Mouse (Mus musculus) MEL-GATA-1-ER (cell line): ENCODE results near the gene Tradd.

Experiments
- DNase-seq: peaks from one replicate; pipeline ENCODE4 v3.0.0-alpha.2; 2012; ENCODE audit warnings: low read depth; ENCODE audit errors: extremely low read depth

The Tradd gene

DNA sequence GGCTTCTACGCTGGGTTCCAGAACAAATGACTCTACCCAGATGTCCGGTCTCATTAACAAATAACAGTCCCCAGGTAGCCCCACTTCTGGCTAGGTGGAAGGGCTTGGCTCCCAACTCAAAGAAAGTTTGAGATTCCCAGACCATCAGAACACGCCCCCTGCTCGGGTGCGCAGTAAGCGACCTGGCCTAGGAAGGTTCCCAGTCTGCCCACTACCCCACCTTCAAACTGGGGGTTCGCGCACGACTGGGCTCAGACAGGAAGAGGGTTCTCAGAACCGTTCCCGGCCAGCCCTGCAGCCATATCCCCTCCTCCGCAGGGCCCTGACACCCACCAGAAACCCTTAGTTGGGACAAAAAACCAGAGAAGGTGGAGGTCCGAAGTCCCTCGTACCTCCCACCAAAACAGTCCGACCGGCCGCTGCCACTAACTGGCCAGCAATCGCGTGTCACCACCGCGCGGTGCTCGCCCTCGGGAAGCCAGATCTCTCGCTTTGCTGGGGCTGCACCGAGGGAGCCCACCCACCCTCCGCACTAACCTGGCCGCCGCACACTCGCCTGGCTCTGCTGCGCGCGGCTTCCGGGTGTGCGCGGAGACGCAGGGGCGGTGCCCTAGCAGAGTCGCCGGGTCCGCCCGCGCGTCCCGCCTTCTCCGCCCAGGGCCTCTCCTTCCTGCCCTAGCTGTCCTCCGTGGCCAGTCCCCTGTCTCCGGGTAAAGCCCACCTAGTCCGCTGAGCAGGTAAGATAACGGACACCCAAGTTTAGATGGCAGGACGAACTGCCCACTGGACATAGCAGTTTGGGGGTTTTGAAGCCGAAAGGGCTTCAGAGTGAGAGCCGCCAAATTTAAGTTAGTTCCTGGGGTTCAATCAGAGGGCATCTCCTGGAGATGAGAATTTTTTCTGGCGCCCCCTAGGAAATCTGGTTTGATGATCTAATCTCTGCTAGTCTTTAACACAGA is at the start of gene Tradd, which contains the start of gene Fbxl8:
Gene Tradd, minus strand, starts transcription at position 586 of the 959 bp plus-strand sequence.
Gene Fbxl8, plus strand, starts transcription at position 625 of the 959 bp plus-strand sequence.
- DNase-seq: peak; percentile 25

DNA sequence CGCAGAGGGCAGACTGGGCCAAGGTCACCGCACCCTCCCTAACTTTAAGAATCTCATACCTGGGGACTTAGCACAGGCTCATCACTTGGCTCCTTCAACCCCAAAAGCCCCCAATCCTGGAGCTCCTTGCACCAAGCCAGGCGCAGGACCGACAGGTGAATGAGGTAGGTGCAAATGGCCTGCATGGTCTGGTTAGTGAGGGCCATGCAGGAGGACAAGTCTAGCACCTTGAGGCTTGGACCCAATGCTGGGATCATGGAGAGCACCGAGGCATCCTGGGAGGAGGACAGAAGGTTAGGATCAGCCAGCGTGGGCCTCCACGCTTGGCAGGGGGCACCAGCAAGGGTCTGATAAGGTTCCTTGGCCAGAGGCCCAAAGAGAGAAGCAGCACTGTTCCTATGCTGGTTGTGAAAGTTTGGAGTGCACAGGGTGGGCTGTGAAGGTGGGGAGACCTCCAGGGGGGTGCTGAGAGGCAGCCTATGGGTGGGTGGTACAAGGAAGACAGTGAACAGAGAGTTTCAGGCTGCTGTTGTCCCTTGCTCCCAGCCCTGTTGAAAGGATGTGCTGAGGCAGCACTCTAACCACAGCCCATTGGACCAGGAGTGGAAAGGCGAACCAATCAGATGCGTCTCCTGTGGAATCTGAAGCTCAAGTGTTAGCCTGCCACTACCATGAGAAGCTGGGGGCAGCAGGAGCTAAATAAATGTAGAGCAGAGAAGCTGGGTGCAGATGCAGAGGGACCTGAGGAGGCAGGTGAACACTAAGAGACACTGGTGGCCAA is 49.4 kb upstream of the Tradd start:
- DNase-seq: no peak

DNA sequence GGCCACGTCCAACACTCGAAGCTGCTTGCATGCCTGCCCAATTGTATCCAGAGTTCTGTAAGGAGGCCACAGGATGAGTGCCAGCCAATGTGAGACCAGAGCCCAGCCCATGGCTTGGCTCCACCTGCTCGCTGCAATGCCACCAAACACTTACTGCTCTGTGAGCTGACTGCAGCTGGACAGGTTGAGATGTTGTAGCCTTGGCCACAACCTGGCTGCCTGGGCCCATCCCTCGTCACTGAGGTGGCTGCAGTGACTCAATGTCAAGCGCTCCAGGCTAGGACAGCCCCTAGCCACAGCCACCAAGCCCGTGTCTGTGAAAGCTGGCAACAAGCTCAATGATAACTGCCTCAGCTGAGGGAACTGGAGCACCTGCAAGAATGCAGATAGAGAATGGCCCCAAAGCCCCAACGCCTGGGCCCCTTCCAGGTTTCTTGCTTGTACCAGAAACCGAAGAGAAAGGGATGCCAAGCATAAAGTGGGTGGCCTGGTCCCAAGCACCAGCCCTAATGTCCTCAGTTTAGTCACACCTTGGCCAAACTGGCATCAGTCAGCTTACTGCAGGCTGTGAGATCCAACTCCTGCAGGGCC is 48.6 kb upstream of the Tradd start:
- DNase-seq: no peak

DNA sequence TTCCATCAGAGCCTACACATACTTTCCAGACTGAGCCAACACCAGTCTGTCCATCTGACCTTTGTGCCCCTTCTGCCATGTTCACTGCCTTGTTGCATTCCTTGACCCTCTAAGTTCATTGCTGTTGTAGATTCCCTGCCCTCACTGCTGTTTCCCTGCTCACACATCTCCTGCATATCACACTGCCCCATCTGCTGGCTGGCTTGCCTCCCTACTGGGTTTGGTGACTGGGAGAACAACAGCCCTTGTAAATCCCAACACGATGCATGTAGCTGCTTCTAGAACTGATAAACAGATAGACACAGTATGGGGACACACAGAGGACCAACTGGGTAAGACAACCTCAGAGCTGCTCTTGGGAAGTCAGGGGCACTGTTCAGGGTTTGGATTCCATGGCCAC is 47.3 kb upstream of the Tradd start:
- no peak for DNase-seq

DNA sequence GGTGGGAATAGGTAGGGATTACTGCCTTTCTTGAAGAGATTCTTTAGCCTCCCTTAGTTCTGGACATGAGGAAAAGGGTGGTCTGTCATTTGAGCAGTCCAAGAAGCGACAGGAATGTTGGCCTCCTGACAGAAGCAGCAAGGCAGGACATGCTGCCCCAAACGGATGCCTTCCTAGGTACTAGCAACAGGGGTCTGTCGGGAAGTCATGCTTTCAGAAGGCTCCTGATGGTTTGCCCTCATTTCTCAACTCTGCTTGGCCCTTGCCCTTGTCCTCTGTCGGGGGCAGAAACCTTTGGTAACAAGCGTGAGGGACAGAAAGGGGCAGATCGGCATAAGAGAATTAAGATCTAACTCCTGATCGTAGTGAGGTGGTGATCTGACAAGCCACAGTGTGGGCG is 45.7 kb upstream of the Tradd start:
- no peak for DNase-seq

DNA sequence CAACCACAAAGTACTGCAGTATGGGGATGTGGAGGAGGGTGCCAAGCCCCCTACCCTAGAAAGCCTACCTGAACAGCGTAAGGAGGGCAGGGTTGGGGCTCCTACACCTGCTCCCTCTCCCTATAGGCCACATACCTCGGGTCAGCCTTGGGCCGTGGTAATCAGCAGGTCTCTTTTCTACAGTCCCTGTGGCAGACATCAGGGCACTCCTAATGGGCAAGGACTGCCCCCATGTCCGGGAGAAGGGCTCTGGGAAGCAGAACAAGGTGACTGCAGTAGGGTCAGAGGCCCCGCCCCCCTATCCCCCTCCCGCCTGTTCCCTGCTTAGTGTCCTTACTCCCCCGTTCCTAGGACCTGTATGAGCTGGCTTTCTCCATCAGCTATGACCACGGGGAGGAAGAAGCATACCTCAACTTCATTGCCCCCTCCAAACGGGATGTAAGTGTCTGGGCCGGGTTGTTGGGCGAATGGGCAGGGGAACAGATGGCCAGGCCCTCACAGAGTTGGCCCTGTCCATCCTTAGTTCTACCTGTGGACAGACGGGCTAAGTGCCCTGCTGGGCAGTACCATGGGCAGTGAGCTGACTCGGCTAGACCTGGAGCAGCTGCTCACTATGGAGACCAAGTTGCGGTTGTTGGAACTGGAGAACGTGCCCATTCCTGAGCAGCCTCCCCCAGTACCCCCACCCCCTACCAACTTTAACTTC is 44.9 kb upstream of the Tradd start:
- DNase-seq: no peak

DNA sequence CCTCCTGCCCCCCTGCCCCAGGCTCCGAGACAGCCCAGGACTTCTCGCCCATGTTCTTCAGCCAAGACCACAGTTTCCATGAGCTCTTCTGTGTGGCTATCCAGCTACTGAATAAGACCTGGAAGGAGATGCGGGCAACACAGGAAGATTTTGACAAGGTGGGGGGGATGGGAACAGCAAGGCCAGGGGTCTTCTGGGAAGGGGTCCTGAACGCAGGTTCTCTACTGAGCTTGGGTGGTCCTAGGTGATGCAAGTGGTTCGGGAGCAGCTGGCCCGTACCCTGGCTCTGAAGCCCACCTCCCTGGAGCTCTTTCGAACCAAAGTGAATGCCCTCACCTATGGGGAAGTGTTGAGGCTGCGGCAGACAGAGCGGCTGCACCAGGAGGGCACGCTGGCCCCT is 44.0 kb upstream of the Tradd start:
- DNase-seq: no peak

DNA sequence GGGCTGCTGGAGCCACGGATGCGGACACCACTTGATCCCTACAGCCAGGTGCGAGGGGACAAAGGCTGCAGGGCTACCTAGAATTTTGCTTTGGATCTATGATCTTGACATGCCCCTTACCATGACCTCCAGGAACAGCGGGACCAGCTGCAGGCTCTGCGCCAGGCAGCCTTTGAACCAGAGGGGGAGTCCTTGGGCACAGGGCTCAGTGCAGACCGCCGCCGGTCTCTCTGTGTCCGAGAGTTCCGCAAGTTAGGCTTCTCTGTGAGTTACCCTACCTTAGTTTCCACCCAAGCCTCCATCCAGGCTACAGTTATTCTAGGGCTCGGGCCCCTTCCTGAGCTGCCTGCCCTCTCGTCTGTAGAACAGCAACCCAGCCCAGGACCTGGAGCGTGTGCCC is 43.3 kb upstream of the Tradd start:
- no peak for DNase-seq

DNA sequence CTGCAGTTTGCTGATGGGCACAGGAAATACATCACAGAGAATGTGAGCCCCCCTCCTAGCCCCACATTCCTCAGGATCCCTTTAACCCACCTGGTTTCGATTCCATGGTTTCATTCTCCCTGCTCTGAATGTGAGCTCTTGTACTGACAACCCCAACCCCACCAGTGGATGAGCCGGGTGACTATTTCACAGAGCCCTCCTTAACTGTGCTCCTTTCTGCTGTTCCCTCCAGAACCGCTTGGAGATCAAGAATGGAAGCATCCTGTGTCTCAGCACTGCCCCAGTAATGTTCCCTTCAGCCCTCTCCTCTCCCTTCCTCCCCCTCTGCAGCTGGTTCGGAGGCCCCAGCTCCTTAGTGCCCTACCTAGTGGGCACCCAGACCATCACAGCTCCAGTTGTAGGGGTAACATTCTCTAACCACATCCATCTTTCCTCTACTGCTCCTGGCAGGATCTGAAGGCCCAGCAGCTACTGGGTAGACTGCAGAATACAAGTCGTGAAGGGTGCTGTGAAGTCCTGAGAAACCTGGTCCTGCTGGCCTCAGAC is 41.8 kb upstream of the Tradd start:
- no peak for DNase-seq

DNA sequence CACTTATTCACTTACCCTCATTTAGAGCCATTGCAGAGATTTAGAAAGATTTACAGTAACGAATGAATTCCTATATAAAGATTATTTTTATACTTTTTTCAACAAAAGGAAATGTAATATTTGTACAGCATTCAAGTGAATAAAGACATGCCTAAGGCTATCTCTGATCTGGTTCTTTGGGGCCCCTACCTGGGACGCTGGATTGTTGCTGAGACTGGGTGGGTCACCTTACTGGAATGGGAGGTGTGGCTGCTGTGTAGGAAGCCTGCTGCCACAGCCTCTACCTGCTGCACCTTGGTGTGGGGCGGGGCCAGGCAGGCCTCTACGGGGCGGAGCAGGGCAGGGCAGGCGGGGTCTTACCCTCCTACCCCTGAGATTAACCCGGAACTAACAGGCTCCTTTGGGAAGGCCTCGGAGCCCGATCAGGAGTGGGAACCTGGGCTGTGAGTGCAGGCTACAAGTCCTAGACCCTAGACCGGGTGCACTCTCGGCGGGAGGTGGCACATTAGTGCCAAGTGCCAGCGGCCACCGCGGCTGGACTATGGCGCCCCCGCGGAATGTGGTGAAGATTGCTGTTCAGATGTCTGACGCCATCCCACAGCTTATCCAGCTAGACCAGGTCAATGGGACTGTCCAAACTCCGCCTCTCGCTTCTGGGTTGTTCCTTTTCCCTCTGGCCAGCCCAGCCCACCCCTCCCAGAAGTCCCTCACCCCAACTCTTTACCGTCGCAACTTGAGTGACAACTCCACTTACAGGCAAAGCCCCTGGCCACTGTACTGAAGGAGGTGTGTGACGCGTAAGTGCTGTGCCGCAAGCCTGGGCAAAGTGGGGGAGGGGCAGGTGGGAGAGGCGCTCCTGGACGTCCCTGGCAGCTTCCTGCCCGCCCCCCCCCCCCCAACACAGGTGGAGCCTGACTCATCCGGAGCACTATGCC is 41.1 kb upstream of the Tradd start, which contains the start of gene Elmo3:
Gene Elmo3, plus strand, starts transcription at position 391 of the 935 bp plus-strand sequence.
- no peak for DNase-seq

DNA sequence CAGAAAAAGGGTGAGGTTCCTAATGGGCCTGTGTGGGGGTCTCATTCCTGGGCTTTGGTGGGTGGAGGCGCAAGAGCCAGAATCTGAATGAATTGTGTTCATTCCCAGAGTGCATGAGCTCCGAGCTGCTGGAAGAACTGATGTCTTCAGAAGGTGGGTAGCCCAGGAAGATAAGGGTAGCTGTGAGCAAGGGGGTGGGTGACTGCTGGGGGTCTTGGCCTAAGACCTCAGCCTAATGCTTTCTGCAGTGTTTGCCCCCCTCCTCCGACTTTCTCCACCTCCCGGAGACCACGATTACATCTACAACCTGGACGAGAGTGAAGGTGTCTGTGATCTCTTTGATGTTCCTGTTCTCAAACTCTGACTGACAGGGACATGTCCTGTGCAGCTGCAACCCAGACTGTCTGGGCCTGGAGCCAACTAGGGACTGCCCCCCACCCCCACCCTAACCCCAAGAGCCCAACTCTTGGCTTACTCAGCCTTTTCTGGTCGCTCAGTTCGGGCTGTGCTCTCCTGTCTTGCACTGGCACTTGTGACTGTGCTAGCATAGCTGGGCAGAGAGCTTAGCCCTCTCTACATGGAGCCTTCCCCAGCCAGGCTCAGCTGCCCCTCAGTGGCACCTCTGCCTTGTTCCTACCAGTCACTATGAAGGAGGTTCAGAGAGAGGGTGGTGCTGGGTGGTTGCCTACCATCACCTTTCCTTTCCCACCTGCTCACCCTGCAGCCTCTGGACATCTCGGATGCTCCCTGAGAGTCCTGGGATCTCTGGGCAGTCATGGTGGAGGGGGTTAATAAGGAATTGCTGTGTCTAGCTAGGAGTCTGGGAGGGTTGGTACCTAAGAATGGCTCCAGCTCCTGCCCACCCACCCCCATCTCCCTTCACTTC is 40.2 kb upstream of the Tradd start:
- no peak for DNase-seq

DNA sequence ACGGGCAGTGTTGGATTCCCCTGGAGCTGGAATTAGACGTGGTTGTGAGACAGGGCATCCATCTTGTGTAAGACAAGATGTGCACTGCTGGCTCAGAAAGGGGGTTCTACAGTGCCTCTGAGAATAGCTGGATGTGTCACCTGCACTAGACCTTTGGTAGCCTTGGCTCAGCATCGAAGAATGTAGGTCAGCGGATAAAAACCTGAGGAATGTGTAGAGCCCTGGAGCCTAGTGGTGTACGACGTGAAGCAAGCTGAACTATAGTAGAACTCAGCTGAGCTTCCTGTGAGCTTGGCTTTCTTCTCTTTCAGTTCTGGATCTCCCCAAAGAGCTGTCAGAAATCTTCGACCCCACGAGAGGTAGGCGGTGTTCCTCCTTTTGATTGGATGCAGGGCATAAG is 39.5 kb upstream of the Tradd start:
- no peak for DNase-seq

DNA sequence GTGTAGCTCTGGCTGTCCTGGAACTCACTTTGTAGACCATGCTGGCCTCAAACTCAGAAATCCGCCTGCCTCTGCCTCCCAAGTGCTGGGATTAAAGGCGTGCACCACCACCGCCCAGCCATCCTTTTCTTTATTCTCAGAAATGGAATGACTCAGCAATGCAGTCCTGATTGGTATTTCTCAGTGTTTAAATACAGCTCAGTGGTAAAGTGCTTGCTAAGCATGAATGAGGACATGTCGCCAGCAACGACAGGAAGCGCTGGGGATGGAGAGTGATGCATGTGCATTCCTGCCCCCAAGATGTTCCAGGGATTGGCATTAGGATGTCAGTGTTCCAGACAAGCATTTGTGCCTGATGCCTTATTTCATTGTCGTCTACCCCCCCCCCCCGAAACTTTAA is 39.0 kb upstream of the Tradd start:
- DNase-seq: no peak

DNA sequence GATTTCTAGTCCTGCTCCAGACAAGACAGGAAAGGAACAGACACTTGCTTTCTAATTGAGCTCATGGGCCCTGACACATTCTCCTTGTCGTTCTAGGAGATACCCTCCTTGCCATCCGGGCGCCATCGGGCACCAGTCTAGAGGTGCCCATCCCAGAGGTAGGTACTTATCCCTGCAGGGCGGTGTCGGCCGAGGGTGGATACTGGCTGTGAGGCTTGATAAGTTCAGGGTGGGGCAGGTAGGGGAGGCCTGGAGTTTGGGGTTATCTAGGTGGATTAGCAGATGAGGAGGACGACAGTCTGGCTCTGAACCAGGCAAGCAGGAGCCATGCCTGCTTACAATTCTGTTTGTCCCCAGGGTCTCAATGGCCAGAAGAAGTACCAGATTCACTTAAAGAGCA is 35.6 kb upstream of the Tradd start:
- no peak for DNase-seq

DNA sequence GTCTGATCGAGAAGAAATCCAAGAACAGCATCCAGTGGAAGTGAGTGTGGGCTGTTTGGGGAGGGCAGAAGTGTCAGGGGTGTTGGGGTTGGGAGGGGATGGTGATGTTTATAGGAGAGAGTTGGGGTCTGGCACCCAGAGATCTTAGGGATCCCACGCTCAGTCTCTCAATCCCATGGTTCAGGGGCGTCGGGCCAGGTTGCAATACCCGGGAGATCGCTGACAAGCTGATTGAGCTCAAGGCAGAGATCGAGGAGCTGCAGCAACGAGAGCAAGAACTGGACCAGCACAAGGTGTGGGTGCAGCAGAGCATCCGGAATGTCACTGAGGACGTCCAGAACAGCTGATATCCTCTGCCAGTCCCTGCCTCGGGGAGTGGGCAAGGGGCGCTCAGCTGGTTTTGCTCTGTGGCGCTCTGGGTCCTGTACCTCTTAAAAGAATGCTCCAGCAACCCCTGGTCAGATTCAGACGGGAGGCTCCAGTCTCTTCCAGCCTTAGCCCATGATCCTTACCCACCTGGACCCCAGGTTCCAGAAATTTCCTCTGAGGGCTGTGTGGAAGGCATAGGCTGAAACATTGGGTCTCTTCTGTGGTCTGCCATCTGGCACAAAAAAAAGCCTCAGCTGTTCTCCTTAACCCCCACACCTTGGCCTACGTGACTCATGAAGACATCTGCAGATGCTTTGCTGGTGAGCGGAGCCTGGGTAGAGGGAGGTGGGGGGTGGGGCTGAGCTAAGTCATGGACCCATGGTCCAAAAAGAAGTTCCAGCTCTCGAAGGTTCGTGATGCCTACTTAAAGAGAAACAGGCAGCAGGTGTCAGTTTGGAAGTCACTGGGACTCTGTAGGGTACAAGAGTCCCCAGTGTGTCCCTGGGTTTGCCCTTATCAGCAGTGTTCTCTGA is 34.2 kb upstream of the Tradd start:
- no peak for DNase-seq

DNA sequence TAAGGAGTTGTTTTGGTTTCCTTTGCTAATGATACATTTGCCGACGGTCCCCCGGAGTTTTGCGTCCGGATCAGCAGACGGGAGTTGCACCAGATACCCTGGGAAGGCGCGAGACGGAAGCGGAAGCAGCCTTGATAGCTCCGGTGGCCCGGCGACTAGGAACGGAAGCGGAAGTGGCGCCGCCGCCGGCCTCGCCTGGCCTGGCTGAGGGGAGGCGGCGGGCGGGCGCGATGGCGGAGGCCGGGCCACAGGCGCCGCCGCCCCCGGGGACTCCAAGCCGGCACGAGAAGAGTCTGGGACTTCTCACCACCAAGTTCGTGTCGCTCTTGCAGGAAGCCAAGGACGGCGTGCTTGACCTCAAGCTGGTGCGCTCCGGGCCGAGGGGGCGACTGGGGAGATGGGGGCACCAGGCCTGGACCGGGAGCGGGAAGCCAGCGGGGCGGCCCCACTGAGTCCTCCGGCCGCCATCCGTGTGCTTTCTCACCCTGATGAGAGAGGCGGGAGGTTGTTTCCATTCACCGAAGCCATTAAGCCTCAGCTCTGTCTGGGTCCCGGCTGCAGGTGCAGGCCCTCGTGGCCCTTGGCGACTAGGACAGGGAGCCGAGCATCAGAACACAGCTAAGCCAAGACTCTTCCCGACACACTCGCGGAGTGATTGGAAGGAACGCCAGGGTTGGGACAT is 33.2 kb upstream of the Tradd start, which contains the start of gene E2f4:
Gene E2f4, plus strand, starts transcription at position 153 of the 682 bp plus-strand sequence.
- DNase-seq: peak; percentile 86
